Mouse (Mus musculus): ENCODE data around the gene Rftn1.

DNA sequence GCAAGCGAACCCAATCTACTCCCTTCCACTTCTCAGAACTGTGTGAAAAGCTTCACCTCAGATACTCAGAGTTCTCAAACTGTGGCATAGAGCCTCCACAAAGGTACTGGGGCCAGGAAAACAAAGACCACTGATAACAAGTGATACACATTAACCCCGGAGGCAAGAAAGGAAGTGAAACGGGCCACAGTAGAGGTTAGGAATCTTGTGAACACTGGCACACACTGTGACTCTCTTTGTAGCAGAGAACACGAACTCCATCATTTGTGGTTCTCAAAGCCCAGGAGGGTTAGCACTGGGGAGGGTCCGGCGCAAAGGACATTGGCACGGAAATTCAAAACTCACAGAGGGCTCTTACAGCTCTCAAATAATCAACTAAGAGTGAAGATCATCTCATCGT, 67.9 kb downstream of the Rftn1 start:
- no peak for TF ChIP-seq CTCF (IDR thresholded peaks at IDR 0.05; ENCODE audit: extremely low read depth, insufficient read depth, low read length)
- TF ChIP-seq POLR2A (IDR thresholded peaks at IDR 0.05; ENCODE audit: extremely low read depth, insufficient read depth, low read length): no peak
